Mouse (Mus musculus) lung, postnatal 0 days (tissue): Measurements from ENCODE around the gene Sncb. TPM values are rescaled to one million over a fixed set of nuclear protein-coding genes. Genes with fewer than 3 reads are reported as not detected.

ENCODE experiments used
- ATAC-seq: fragments of 200-750 bp; cut with Nextera tagmentation; 2 replicates; pipeline ENCODE4 v1.8.0; 2017; ENCODE audit warnings: moderate library complexity
- DNase-seq: peaks from one replicate; pipeline ENCODE4 v3.0.0-alpha.2; 2016; ENCODE audit warnings: low spot score
- H3K27ac ChIP-seq: fragments of 300-500 bp; sonication (generic); 2 replicates; pipeline ENCODE4 v1.5.1; 2014; ENCODE audit warnings: antibody characterized with exemption, mild to moderate bottlenecking, low read length, mixed read lengths
- H3K27me3 ChIP-seq: fragments of 300-500 bp; sonication (generic); replicated peaks from 2 replicates; pipeline ENCODE4 v1.6.1; 2014; ENCODE audit warnings: low read length, mixed read lengths; ENCODE audit not compliant: insufficient read depth
- H3K36me3 ChIP-seq: fragments of 300-500 bp; sonication (generic); 2 replicates; pipeline ENCODE4 v1.6.1; 2014; ENCODE audit warnings: low read length, mixed read lengths; ENCODE audit not compliant: insufficient read depth
- H3K4me1 ChIP-seq: fragments of 300-500 bp; sonication (generic); 2 replicates; pipeline ENCODE4 v1.6.1; 2014; ENCODE audit warnings: antibody characterized with exemption, low read depth, low read length, mixed read lengths; ENCODE audit not compliant: insufficient read depth
- H3K4me2 ChIP-seq: fragments of 300-500 bp; sonication (generic); replicated peaks from 2 replicates; pipeline ENCODE4 v1.6.1; 2014; ENCODE audit warnings: low read depth, mild to moderate bottlenecking, low read length, moderate library complexity, mixed read lengths
- H3K4me3 ChIP-seq: fragments of 300-500 bp; sonication (generic); 2 replicates; pipeline ENCODE4 v1.5.1; 2014; ENCODE audit warnings: low read depth, low read length
- H3K9ac ChIP-seq: fragments of 300-500 bp; sonication (generic); replicated peaks from 2 replicates; pipeline ENCODE4 v1.6.1; 2014; ENCODE audit warnings: low read depth, mild to moderate bottlenecking
- H3K9me3 ChIP-seq: fragments of 300-500 bp; sonication (generic); 2 replicates; pipeline ENCODE4 v1.6.1; 2016; ENCODE audit warnings: low read length, mixed read lengths
- CTCF ChIP-seq: IDR thresholded peaks from 2 replicates; pipeline ENCODE4 v1.5.1; 2016; ENCODE audit warnings: antibody characterized with exemption, mild to moderate bottlenecking
- EP300 ChIP-seq: IDR thresholded peaks from 2 replicates; pipeline ENCODE4 v1.6.1; 2016; ENCODE audit warnings: antibody characterized with exemption, mild to moderate bottlenecking, control low read depth
- WGBS: fragments of 180-500 bp; shearing (Covaris S2); extraction: QIAGEN DNeasy Blood & Tissue Kit; methylation state at CpG from one replicate; pipeline ENCODE4 v1.1.7; 2014; 5-methylcytosine and 5-hydroxymethylcytosine counted together
- polyA plus RNA-seq: library from polyadenylated mRNA; unstranded; fragments of >200 nt; fragmentation: Nextera tagmentation; extraction: Ambion mirVana; gene quantifications from 2 replicates; pipeline ENCODE4 v1.2.1, GENCODE M21; 2015

Gene Sncb
- polyA plus RNA-seq, 1 experiment from 2014 or later, result not detected

GRCm38 (mm10) chr13:54756156-54756712 lies 10.2 kb downstream of the Sncb start:
- TF ChIP-seq CTCF (no peak), EP300 (no peak)
- ATAC-seq, result no peak
- 86% methylated on average over 8 of the region's 8 CpGs for WGBS
- H3K27me3 ChIP-seq, result peaks cover 23% of the 10 kb centered on the region
- no peak for DNase-seq
- no peak overlapping the region for H3K4me2 ChIP-seq
- no peak overlapping the region for H3K27ac ChIP-seq
- H3K9ac ChIP-seq, result no peak overlapping the region
- H3K9me3 ChIP-seq, result no peaks in the 10 kb centered on the region
- no peaks in the 10 kb centered on the region for H3K36me3 ChIP-seq
- no peak overlapping the region for H3K4me3 ChIP-seq
- no peaks in the 10 kb centered on the region; the same call in 1 of the 2 replicates for H3K4me1 ChIP-seq

DNA sequence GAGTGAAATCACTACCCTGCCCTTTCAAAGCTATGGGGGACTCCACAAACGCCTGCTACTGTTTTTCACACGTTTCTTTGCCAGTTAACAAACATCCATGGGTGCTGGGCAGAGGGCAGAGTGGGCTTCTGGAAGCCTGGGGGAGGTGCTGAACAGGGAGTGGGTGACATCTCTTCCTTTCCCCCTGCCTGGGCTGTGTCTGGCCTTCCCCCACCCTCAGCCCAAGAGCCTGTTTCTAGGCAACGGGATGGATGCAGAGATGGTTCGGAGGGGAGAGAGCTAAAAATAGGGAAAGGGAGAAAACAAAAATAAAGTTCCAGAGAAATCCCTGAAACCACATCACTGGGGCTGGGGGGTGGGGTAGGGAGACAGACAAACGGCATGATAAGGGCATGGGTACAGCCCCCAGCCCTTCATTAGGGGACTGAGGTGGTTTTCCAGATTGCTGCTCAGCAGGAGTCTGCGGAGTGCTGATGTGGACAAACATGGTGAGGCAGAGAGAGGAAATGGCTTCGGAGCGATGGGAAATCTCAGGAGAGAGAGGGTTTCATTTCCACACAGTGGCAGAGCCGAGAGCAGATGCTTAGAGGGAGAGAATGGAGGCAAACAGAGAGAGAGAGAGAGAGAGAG lies 11.1 kb downstream of the Sncb start:
- DNase-seq (no peak), ATAC-seq (no peak)
- Histone ChIP-seq H3K4me1 (no peaks in the 10 kb centered on the region; the same call in 1 of the 2 replicates), H3K27ac (no peak overlapping the region), H3K27me3 (peaks cover 26% of the 10 kb centered on the region), H3K4me2 (no peak overlapping the region), H3K9me3 (no peaks in the 10 kb centered on the region), H3K4me3 (no peak overlapping the region), H3K36me3 (no peaks in the 10 kb centered on the region), H3K9ac (no peak overlapping the region)
- WGBS, result 18% methylated on average over 9 of the region's 9 CpGs
- TF ChIP-seq CTCF (no peak), EP300 (no peak)

- 39% methylated on average over 12 of the region's 12 CpGs for WGBS
- ATAC-seq (no peak), DNase-seq (no peak)
- Histone ChIP-seq H3K9ac (no peak overlapping the region), H3K9me3 (no peaks in the 10 kb centered on the region), H3K27me3 (peaks cover 34% of the 10 kb centered on the region), H3K4me2 (no peak overlapping the region), H3K4me1 (peaks cover 5% of the 10 kb centered on the region; the same call in 1 of the 2 replicates), H3K4me3 (no peak overlapping the region), H3K36me3 (no peaks in the 10 kb centered on the region), H3K27ac (no peak overlapping the region)
- no peak for TF ChIP-seq EP300
- TF ChIP-seq CTCF, result no peak
Measured at GRCm38 (mm10) chr13:54754169-54755080, 12.0 kb downstream of the Sncb start.

GRCm38 (mm10) chr13:54753733-54754132 lies 12.7 kb downstream of the Sncb start:
- 52% methylated on average over 6 of the region's 6 CpGs for WGBS
- Histone ChIP-seq H3K4me2 (no peak overlapping the region), H3K36me3 (no peaks in the 10 kb centered on the region), H3K27me3 (peaks cover 27% of the 10 kb centered on the region), H3K4me1 (peaks cover 5% of the 10 kb centered on the region; the same call in 1 of the 2 replicates), H3K9me3 (no peaks in the 10 kb centered on the region), H3K4me3 (no peak overlapping the region), H3K9ac (no peak overlapping the region), H3K27ac (no peak overlapping the region)
- no peak for DNase-seq
- TF ChIP-seq CTCF (no peak), EP300 (no peak)
- ATAC-seq, result no peak

- no peak for ATAC-seq
- Histone ChIP-seq H3K27ac (no peak overlapping the region), H3K27me3 (peaks cover 18% of the 10 kb centered on the region), H3K9ac (no peak overlapping the region), H3K4me3 (no peak overlapping the region), H3K4me2 (no peak overlapping the region), H3K36me3 (no peaks in the 10 kb centered on the region), H3K9me3 (no peaks in the 10 kb centered on the region), H3K4me1 (peaks cover 5% of the 10 kb centered on the region; the same call in 1 of the 2 replicates)
- TF ChIP-seq EP300 (no peak), CTCF (no peak)
- DNase-seq, result no peak
- 60% methylated on average over 10 of the region's 10 CpGs for WGBS
Measured at GRCm38 (mm10) chr13:54752656-54753055, 13.7 kb downstream of the Sncb start.

- TF ChIP-seq EP300 (no peak), CTCF (no peak)
- Histone ChIP-seq H3K36me3 (no peaks in the 10 kb centered on the region), H3K9ac (no peak overlapping the region), H3K4me3 (no peak overlapping the region), H3K9me3 (no peaks in the 10 kb centered on the region), H3K4me1 (peaks cover 5% of the 10 kb centered on the region; the same call in 1 of the 2 replicates), H3K4me2 (no peak overlapping the region), H3K27ac (no peak overlapping the region), H3K27me3 (peaks cover 16% of the 10 kb centered on the region)
- DNase-seq, result no peak
- no peak for ATAC-seq
- 2% methylated on average over 8 of the region's 8 CpGs for WGBS
Measured at GRCm38 (mm10) chr13:54750699-54751098, 15.7 kb downstream of the Sncb start.
